Mouse (Mus musculus): ENCODE measurements at regions not wholly inside any gene's neighbourhood (a gene's known extent, or its start where the extent isn't known, plus 50 kb on each side); places are given as distances from the start of the nearest gene placed in this dataset.
A peak's percentile ranks its signal among the peaks of the same experiment; 100 is the strongest.

GRCm38 (mm10) chr8:103096496-103097092, 311.2 kb upstream of the Cdh11 start:
- Histone ChIP-seq H3K36me3 (ENCODE audit: insufficient read depth, low read length) (no peaks in the 10 kb centered on the region), H3K4me3 (ENCODE audit: low read length) (no peak overlapping the region), H3K27ac (ENCODE audit: low read length) (peak overlapping the region; percentile 35; the same call in 1 of the 2 replicates), H3K4me2 (replicated peaks; ENCODE audit: low read depth, low read length) (no peak overlapping the region), H3K4me1 (ENCODE audit: insufficient read depth, low read length) (no peaks in the 10 kb centered on the region), H3K9ac (replicated peaks; ENCODE audit: low read length) (no peak overlapping the region), H3K27me3 (ENCODE audit: insufficient read depth, low read length) (no peaks in the 10 kb centered on the region), H3K9me3 (ENCODE audit: low read length) (no peaks in the 10 kb centered on the region)
- WGBS: 48% methylated on average over 4 of the region's 4 CpGs
- peak; percentile 85 for ATAC-seq (ENCODE audit: low FRiP score, low TSS enrichment)

- Histone ChIP-seq H3K9me3 (ENCODE audit: low read length) (no peaks in the 10 kb centered on the region), H3K4me3 (ENCODE audit: low read length) (no peak overlapping the region), H3K9ac (replicated peaks; ENCODE audit: low read length) (no peak overlapping the region), H3K4me1 (ENCODE audit: insufficient read depth, low read length) (no peaks in the 10 kb centered on the region), H3K27ac (ENCODE audit: low read length) (no peak overlapping the region), H3K27me3 (ENCODE audit: insufficient read depth, low read length) (no peaks in the 10 kb centered on the region), H3K36me3 (ENCODE audit: insufficient read depth, low read length) (no peaks in the 10 kb centered on the region), H3K4me2 (replicated peaks; ENCODE audit: low read depth, low read length) (no peak overlapping the region)
- ATAC-seq (ENCODE audit: low FRiP score, low TSS enrichment): no peak
- WGBS: 73% methylated on average over 7 of the region's 7 CpGs
Measured at GRCm38 (mm10) chr8:103125581-103125980, 340.1 kb upstream of the Cdh11 start.

DNA sequence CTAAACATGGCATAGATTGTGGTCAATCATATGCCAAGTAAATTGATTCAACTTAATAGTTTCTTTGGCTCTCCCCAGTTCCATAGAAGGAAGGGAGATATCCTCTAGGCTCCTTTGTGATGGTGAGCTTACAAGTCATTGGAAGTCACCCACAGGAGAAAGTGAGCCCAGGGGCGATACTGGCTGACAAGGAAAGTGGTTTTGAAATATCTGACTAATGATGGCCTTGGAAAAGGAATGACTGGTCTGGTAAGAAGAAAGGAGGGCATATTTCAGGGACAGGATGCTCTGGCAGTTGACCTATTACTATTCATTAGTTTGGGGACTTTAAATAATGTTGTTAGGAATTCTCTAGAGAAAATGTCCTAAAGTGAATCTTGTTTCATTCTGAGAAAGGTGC, 352.7 kb upstream of the Cdh11 start:
- no peak for ATAC-seq (ENCODE audit: low FRiP score, low TSS enrichment)
- no peak overlapping the region for H3K9ac ChIP-seq (replicated peaks; ENCODE audit: low read length)
- H3K4me2 ChIP-seq (replicated peaks; ENCODE audit: low read depth, low read length): no peak overlapping the region
- H3K36me3 ChIP-seq (ENCODE audit: insufficient read depth, low read length): no peaks in the 10 kb centered on the region
- H3K4me3 ChIP-seq (ENCODE audit: low read length): no peak overlapping the region
- H3K9me3 ChIP-seq (ENCODE audit: low read length): no peaks in the 10 kb centered on the region
- 79% methylated on average over 1 of the region's 1 CpGs for WGBS
- H3K27me3 ChIP-seq (ENCODE audit: insufficient read depth, low read length): no peaks in the 10 kb centered on the region
- H3K4me1 ChIP-seq (ENCODE audit: insufficient read depth, low read length): no peaks in the 10 kb centered on the region
- no peak overlapping the region for H3K27ac ChIP-seq (ENCODE audit: low read length)

DNA sequence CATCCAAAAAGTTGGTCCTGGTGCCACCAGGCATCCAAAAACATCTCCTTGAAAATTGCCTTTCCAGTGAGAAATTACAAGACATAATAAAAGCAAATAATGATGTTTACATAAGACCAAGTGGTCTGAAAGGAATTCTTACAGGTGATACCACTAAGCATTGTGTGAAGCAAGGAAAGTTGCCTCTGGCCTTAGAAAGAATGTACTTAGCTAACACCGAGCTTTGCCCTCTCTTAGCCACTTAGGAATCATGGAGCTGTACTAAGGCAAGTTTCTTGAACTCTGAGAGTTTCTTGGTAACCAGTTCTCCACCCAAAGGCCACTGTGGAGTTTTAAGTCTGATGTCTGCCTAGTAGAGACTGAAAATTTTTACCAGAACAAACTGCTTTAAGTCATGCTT, 359.4 kb upstream of the Cdh11 start:
- H3K4me3 ChIP-seq (ENCODE audit: low read length): no peak overlapping the region
- ATAC-seq (ENCODE audit: low FRiP score, low TSS enrichment): no peak
- H3K36me3 ChIP-seq (ENCODE audit: insufficient read depth, low read length): no peaks in the 10 kb centered on the region
- no peaks in the 10 kb centered on the region for H3K4me1 ChIP-seq (ENCODE audit: insufficient read depth, low read length)
- no peak overlapping the region for H3K27ac ChIP-seq (ENCODE audit: low read length)
- H3K27me3 ChIP-seq (ENCODE audit: insufficient read depth, low read length): no peaks in the 10 kb centered on the region
- no peak overlapping the region for H3K4me2 ChIP-seq (replicated peaks; ENCODE audit: low read depth, low read length)
- no peak overlapping the region for H3K9ac ChIP-seq (replicated peaks; ENCODE audit: low read length)
- WGBS: 65% methylated on average over 1 of the region's 1 CpGs
- H3K9me3 ChIP-seq (ENCODE audit: low read length): no peaks in the 10 kb centered on the region

DNA sequence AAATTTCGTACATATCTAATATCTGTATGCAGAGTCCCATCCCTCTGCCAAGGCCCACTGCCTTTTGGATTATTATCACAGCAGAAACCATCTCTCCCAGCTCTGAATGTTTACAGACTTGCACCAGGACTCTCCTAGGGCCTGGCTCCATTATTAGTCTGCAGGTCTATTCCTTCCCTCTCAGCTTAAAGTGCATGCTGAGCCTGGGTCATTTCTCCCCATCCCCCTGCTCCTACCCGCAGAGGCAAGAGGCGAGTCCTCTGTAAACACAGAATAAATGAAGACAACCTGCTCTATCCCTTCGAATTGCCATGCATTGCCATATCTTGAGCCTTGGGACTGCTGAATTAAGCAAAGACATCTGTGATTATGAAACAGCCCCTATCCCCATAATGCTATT, 362.6 kb upstream of the Cdh11 start:
- no peak overlapping the region for H3K9ac ChIP-seq (replicated peaks; ENCODE audit: low read length)
- no peaks in the 10 kb centered on the region for H3K36me3 ChIP-seq (ENCODE audit: insufficient read depth, low read length)
- no peak for ATAC-seq (ENCODE audit: low FRiP score, low TSS enrichment)
- H3K27me3 ChIP-seq (ENCODE audit: insufficient read depth, low read length): no peaks in the 10 kb centered on the region
- H3K27ac ChIP-seq (ENCODE audit: low read length): no peak overlapping the region
- H3K4me1 ChIP-seq (ENCODE audit: insufficient read depth, low read length): no peaks in the 10 kb centered on the region
- 67% methylated on average over 4 of the region's 4 CpGs for WGBS
- no peak overlapping the region for H3K4me3 ChIP-seq (ENCODE audit: low read length)
- no peak overlapping the region for H3K4me2 ChIP-seq (replicated peaks; ENCODE audit: low read depth, low read length)
- no peaks in the 10 kb centered on the region for H3K9me3 ChIP-seq (ENCODE audit: low read length)

DNA sequence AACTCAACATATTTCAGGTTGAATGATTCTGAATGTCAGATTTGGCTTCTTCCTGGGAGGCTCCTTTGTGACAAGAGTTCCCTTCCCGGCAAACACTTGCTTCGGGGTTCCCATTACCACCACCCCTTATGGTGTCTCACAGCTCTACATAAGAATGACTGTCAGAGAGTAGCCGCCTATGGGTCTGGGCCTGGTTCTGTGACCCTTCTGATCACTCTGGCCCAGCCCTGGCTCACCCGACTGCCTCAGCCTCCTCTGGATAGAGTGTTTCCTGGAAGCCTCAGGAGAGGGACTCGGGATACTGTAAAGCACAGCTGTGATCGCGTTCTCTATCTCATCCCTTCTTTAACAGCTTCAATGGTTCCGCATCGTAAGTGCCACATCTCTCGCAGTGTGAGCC, 363.0 kb upstream of the Cdh11 start:
- Histone ChIP-seq H3K27ac (ENCODE audit: low read length) (no peak overlapping the region), H3K9ac (replicated peaks; ENCODE audit: low read length) (no peak overlapping the region), H3K36me3 (ENCODE audit: insufficient read depth, low read length) (no peaks in the 10 kb centered on the region), H3K9me3 (ENCODE audit: low read length) (no peaks in the 10 kb centered on the region), H3K4me1 (ENCODE audit: insufficient read depth, low read length) (no peaks in the 10 kb centered on the region), H3K4me3 (ENCODE audit: low read length) (no peak overlapping the region), H3K4me2 (replicated peaks; ENCODE audit: low read depth, low read length) (no peak overlapping the region), H3K27me3 (ENCODE audit: insufficient read depth, low read length) (no peaks in the 10 kb centered on the region)
- WGBS: 78% methylated on average over 10 of the region's 10 CpGs
- ATAC-seq (ENCODE audit: low FRiP score, low TSS enrichment): no peak

GRCm38 (mm10) chr8:103166623-103167316, 381.3 kb upstream of the Cdh11 start:
- Histone ChIP-seq H3K9ac (replicated peaks; ENCODE audit: low read length) (no peak overlapping the region), H3K9me3 (ENCODE audit: low read length) (no peaks in the 10 kb centered on the region), H3K4me2 (replicated peaks; ENCODE audit: low read depth, low read length) (no peak overlapping the region), H3K27me3 (ENCODE audit: insufficient read depth, low read length) (no peaks in the 10 kb centered on the region), H3K27ac (ENCODE audit: low read length) (no peak overlapping the region), H3K36me3 (ENCODE audit: insufficient read depth, low read length) (no peaks in the 10 kb centered on the region), H3K4me3 (ENCODE audit: low read length) (no peak overlapping the region), H3K4me1 (ENCODE audit: insufficient read depth, low read length) (no peaks in the 10 kb centered on the region)
- peak; percentile 73 for ATAC-seq (ENCODE audit: low FRiP score, low TSS enrichment)
- WGBS: 65% methylated on average over 7 of the region's 7 CpGs

- no peak overlapping the region for H3K4me2 ChIP-seq (replicated peaks; ENCODE audit: low read depth, low read length)
- H3K27me3 ChIP-seq (ENCODE audit: insufficient read depth, low read length): no peaks in the 10 kb centered on the region
- no peaks in the 10 kb centered on the region for H3K36me3 ChIP-seq (ENCODE audit: insufficient read depth, low read length)
- 82% methylated on average over 3 of the region's 3 CpGs for WGBS
- no peak overlapping the region for H3K27ac ChIP-seq (ENCODE audit: low read length)
- no peak for ATAC-seq (ENCODE audit: low FRiP score, low TSS enrichment)
- H3K9ac ChIP-seq (replicated peaks; ENCODE audit: low read length): no peak overlapping the region
- H3K4me3 ChIP-seq (ENCODE audit: low read length): no peak overlapping the region
- no peaks in the 10 kb centered on the region for H3K9me3 ChIP-seq (ENCODE audit: low read length)
- H3K4me1 ChIP-seq (ENCODE audit: insufficient read depth, low read length): no peaks in the 10 kb centered on the region
Measured at GRCm38 (mm10) chr8:103173313-103173712, 387.9 kb upstream of the Cdh11 start.

GRCm38 (mm10) chr8:103173803-103174429, 388.5 kb upstream of the Cdh11 start:
- 73% methylated on average over 5 of the region's 5 CpGs for WGBS
- no peak overlapping the region for H3K27ac ChIP-seq (ENCODE audit: low read length)
- H3K4me3 ChIP-seq (ENCODE audit: low read length): no peak overlapping the region
- no peak for ATAC-seq (ENCODE audit: low FRiP score, low TSS enrichment)
- no peaks in the 10 kb centered on the region for H3K27me3 ChIP-seq (ENCODE audit: insufficient read depth, low read length)
- H3K9me3 ChIP-seq (ENCODE audit: low read length): no peaks in the 10 kb centered on the region
- no peaks in the 10 kb centered on the region for H3K4me1 ChIP-seq (ENCODE audit: insufficient read depth, low read length)
- no peak overlapping the region for H3K9ac ChIP-seq (replicated peaks; ENCODE audit: low read length)
- no peaks in the 10 kb centered on the region for H3K36me3 ChIP-seq (ENCODE audit: insufficient read depth, low read length)
- no peak overlapping the region for H3K4me2 ChIP-seq (replicated peaks; ENCODE audit: low read depth, low read length)

GRCm38 (mm10) chr8:103180661-103181060, 395.2 kb upstream of the Cdh11 start:
- no peaks in the 10 kb centered on the region for H3K9me3 ChIP-seq (ENCODE audit: low read length)
- no peaks in the 10 kb centered on the region for H3K27me3 ChIP-seq (ENCODE audit: insufficient read depth, low read length)
- no peaks in the 10 kb centered on the region for H3K4me1 ChIP-seq (ENCODE audit: insufficient read depth, low read length)
- H3K36me3 ChIP-seq (ENCODE audit: insufficient read depth, low read length): no peaks in the 10 kb centered on the region
- no peak overlapping the region for H3K4me2 ChIP-seq (replicated peaks; ENCODE audit: low read depth, low read length)
- ATAC-seq (ENCODE audit: low FRiP score, low TSS enrichment): no peak
- H3K9ac ChIP-seq (replicated peaks; ENCODE audit: low read length): no peak overlapping the region
- no peak overlapping the region for H3K4me3 ChIP-seq (ENCODE audit: low read length)
- no peak overlapping the region for H3K27ac ChIP-seq (ENCODE audit: low read length)
